Mouse (Mus musculus): ENCODE measurements around the gene Zc3h4. TPM values are rescaled to one million over a fixed set of nuclear protein-coding genes. Genes with fewer than 3 reads are reported as not detected.

Gene Zc3h4
- polyA plus RNA-seq, 1 experiment from 2014 or later, result 17.1 TPM

- Histone ChIP-seq H3K4me2 (no peak overlapping the region), H3K27me3 (no peaks in the 10 kb centered on the region), H3K36me3 (peaks cover 75% of the 10 kb centered on the region), H3K4me3 (replicated peaks) (no peak overlapping the region), H3K27ac (no peak overlapping the region), H3K4me1 (peaks cover 31% of the 10 kb centered on the region), H3K9ac (no peak overlapping the region), H3K9me3 (replicated peaks) (no peaks in the 10 kb centered on the region)
- WGBS, result 89% methylated on average over 5 of the region's 5 CpGs
- no peak for ATAC-seq (replicated peaks; ENCODE audit: low FRiP score)
Observed at GRCm38 (mm10) chr7:16418713-16419112, 18.0 kb downstream of the Zc3h4 start.

DNA sequence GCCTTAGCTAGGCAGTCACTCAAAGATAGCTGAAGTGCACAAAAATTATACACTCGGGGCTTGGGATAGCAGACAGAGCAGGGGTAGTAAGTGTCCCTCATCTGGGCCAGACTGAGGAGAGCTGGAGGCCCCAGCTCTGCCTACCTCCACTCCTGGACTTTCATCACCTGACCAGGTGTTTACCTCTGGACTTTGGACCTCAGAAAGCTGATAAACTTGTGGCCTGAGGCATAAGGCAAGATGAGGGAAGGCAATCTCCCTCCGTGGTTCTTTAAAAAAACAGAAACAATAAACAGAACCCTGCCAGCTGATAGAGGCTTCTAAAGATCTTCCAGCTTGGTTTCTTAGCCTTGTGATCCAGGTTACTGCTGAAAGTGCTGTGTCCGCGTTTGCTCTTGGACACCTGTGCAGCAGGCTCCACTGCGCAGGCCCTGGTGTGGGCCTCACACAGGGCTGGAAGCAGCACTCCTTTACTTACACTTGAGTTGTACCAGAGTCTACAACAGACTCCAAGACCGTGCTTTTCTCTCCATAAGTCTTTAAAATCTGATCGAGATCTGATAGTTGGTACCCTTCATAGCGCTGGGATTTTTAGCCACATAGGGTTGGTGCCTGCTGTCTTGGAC lies 19.9 kb downstream of the Zc3h4 start:
- peaks cover 19% of the 10 kb centered on the region for H3K4me1 ChIP-seq
- H3K4me2 ChIP-seq, result no peak overlapping the region
- H3K4me3 ChIP-seq (replicated peaks), result no peak overlapping the region
- H3K36me3 ChIP-seq, result peaks cover 94% of the 10 kb centered on the region
- WGBS, result 91% methylated on average over 8 of the region's 8 CpGs
- H3K9ac ChIP-seq, result no peak overlapping the region
- no peaks in the 10 kb centered on the region for H3K9me3 ChIP-seq (replicated peaks)
- no peak overlapping the region for H3K27ac ChIP-seq
- ATAC-seq (replicated peaks; ENCODE audit: low FRiP score), result no peak
- H3K27me3 ChIP-seq, result no peaks in the 10 kb centered on the region

GRCm38 (mm10) chr7:16422222-16422856 lies 21.6 kb downstream of the Zc3h4 start:
- ATAC-seq (replicated peaks; ENCODE audit: low FRiP score), result no peak
- WGBS, result 83% methylated on average over 18 of the region's 18 CpGs
- peaks cover 99% of the 10 kb centered on the region for H3K36me3 ChIP-seq

DNA sequence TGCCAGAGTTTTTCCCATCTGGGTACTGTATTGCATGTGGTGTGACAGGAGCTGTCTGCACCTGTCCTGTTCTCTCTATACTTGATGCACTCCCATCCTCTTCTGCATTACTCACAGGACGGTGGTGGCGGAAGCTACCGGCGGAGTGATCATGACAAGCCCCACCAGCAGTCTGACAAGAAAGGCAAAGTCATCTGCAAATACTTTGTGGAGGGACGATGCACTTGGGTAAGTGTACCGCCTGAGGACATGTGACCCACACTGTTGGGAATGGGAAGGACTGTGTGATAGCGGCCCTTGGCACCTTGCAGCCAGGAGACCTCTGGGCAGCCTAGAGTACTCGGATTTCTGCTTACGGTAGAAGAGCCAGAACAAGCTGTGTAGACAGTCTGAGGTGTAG lies 23.0 kb downstream of the Zc3h4 start:
- 91% methylated on average over 9 of the region's 9 CpGs for WGBS
- ATAC-seq (replicated peaks; ENCODE audit: low FRiP score), result no peak

More at GRCm38 (mm10) chr7:16422222-16422856, 21.6 kb downstream of the Zc3h4 start:
- H3K9ac ChIP-seq, result no peak overlapping the region
- H3K9me3 ChIP-seq (replicated peaks), result no peaks in the 10 kb centered on the region
- H3K27me3 ChIP-seq, result no peaks in the 10 kb centered on the region
- H3K4me2 ChIP-seq, result no peak overlapping the region
- peaks cover 3% of the 10 kb centered on the region for H3K4me1 ChIP-seq
- no peak overlapping the region for H3K27ac ChIP-seq
- no peak overlapping the region for H3K4me3 ChIP-seq (replicated peaks)

DNA sequence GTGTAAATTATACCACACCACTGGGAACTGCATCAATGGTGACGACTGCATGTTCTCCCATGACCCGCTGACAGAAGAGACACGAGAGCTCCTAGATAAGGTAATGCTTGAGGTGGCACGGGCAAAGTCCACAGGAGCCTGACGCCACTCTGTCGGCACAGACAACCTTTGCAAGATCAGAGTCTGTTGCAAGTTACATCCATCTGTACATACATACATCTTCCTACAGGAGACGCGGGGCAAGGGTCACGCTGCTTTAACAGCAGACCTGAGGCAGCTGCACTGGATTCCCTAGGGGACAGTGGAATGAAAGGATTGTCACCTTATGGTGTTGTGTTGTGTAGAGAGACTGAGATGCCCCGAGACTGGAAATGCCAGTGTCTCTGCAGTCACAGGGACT lies 25.0 kb downstream of the Zc3h4 start:
- no peak overlapping the region for H3K9ac ChIP-seq
- WGBS, result 87% methylated on average over 10 of the region's 10 CpGs
- H3K9me3 ChIP-seq (replicated peaks), result no peaks in the 10 kb centered on the region
- no peaks in the 10 kb centered on the region for H3K27me3 ChIP-seq
- H3K4me3 ChIP-seq (replicated peaks), result no peak overlapping the region
- H3K27ac ChIP-seq, result no peak overlapping the region
- no peak overlapping the region for H3K4me2 ChIP-seq
- 0 out of 2 replicates have a peak, but pooled peaks have one; percentile 9 for ATAC-seq (replicated peaks; ENCODE audit: low FRiP score)
- H3K4me1 ChIP-seq, result no peaks in the 10 kb centered on the region
- peaks cover 99% of the 10 kb centered on the region for H3K36me3 ChIP-seq

More for the DNA sequence above, 23.0 kb downstream of the Zc3h4 start:
- Histone ChIP-seq H3K27ac (no peak overlapping the region), H3K9ac (no peak overlapping the region), H3K4me2 (no peak overlapping the region), H3K4me3 (replicated peaks) (no peak overlapping the region), H3K4me1 (no peaks in the 10 kb centered on the region), H3K27me3 (no peaks in the 10 kb centered on the region), H3K36me3 (peaks cover 99% of the 10 kb centered on the region), H3K9me3 (replicated peaks) (no peaks in the 10 kb centered on the region)

- no peak overlapping the region for H3K9ac ChIP-seq
- H3K4me2 ChIP-seq, result no peak overlapping the region
- peaks cover 99% of the 10 kb centered on the region for H3K36me3 ChIP-seq
- 57% methylated on average over 4 of the region's 4 CpGs for WGBS
- peak; percentile 90 for ATAC-seq (replicated peaks; ENCODE audit: low FRiP score)
- H3K27ac ChIP-seq, result no peak overlapping the region
- no peaks in the 10 kb centered on the region for H3K27me3 ChIP-seq
- no peaks in the 10 kb centered on the region for H3K4me1 ChIP-seq
- H3K9me3 ChIP-seq (replicated peaks), result no peaks in the 10 kb centered on the region
- H3K4me3 ChIP-seq (replicated peaks), result no peak overlapping the region
Observed at GRCm38 (mm10) chr7:16426129-16426729, 25.5 kb downstream of the Zc3h4 start.

- Histone ChIP-seq H3K36me3 (peaks cover 85% of the 10 kb centered on the region), H3K4me2 (no peak overlapping the region), H3K27me3 (no peaks in the 10 kb centered on the region), H3K9me3 (replicated peaks) (no peaks in the 10 kb centered on the region), H3K9ac (no peak overlapping the region), H3K27ac (no peak overlapping the region), H3K4me3 (replicated peaks) (no peak overlapping the region), H3K4me1 (no peaks in the 10 kb centered on the region)
- no peak for ATAC-seq (replicated peaks; ENCODE audit: low FRiP score)
- 87% methylated on average over 3 of the region's 3 CpGs for WGBS
Observed at GRCm38 (mm10) chr7:16433352-16433971, 32.8 kb downstream of the Zc3h4 start.

DNA sequence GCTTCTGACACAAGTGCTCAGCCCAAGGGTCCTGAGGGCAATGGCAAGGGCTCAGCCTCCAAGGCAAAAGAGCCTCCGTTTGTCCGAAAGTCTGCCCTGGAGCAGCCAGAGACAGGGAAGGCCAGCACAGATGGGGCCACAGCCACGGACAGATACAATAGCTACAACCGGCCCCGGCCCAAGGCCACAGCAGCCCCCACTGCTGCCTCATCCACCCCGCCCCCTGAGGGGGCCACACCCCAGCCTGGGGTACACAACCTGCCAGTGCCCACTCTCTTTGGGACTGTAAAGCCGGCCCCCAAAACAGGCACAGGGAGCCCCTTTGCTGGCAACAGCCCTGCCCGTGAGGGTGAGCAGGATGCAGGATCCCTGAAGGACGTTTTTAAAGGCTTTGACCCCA lies 34.4 kb downstream of the Zc3h4 start:
- Histone ChIP-seq H3K27ac (no peak overlapping the region), H3K4me3 (replicated peaks) (no peak overlapping the region), H3K9me3 (replicated peaks) (no peaks in the 10 kb centered on the region), H3K9ac (no peak overlapping the region), H3K36me3 (peaks cover 69% of the 10 kb centered on the region), H3K27me3 (no peaks in the 10 kb centered on the region), H3K4me2 (no peak overlapping the region), H3K4me1 (no peaks in the 10 kb centered on the region)
- ATAC-seq (replicated peaks; ENCODE audit: low FRiP score), result no peak
- WGBS, result 84% methylated on average over 8 of the region's 9 CpGs

DNA sequence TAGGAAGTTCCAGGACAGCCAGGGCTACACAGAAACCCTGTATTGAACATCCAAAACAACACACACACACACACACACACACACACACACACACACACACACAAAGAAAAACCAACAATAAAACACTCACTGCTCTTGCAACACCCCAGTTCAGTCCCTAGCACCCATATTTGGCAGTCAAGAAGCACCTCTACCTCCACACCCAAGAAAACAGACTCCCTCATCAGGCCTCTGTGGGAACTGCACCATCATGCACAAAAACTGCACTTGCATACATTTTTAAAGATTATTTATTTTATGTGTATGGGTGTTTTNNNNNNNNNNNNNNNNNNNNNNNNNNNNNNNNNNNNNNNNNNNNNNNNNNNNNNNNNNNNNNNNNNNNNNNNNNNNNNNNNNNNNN lies 40.5 kb downstream of the Zc3h4 start:
- no peaks in the 10 kb centered on the region for H3K9me3 ChIP-seq (replicated peaks)
- H3K4me2 ChIP-seq, result no peak overlapping the region
- no peaks in the 10 kb centered on the region for H3K27me3 ChIP-seq
- H3K4me1 ChIP-seq, result 0 out of 2 replicates have a peak, but pooled peaks cover 3% of the 10 kb centered on the region
- peaks cover 7% of the 10 kb centered on the region for H3K36me3 ChIP-seq
- H3K27ac ChIP-seq, result no peak overlapping the region
- H3K4me3 ChIP-seq (replicated peaks), result no peak overlapping the region
- H3K9ac ChIP-seq, result no peak overlapping the region
- no peak for ATAC-seq (replicated peaks; ENCODE audit: low FRiP score)

DNA sequence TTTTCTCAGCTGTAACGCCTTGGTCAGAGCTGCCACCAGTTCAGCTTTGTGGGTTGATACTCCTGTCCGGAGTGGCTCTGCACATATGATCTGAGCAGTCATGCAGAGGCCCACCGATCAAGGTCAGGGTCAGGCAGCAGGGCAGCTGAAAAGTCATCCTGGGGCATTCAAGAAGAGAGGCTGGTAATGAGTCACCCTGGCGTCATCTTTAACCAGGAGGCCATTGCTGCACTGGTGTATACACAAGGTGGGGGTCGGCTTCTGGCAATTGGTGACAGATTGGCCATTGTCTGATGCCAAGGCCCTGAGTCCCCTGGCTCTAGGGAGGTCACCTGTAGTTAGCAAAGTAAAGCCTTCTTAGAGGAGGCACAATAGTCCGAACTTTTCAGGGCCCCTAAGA lies 50.9 kb downstream of the Zc3h4 start:
- Histone ChIP-seq H3K9me3 (replicated peaks) (no peaks in the 10 kb centered on the region), H3K27me3 (no peaks in the 10 kb centered on the region), H3K4me1 (peaks cover 14% of the 10 kb centered on the region), H3K36me3 (no peaks in the 10 kb centered on the region), H3K27ac (no peak overlapping the region), H3K9ac (no peak overlapping the region), H3K4me3 (replicated peaks) (no peak overlapping the region), H3K4me2 (no peak overlapping the region)
- no peak for ATAC-seq (replicated peaks; ENCODE audit: low FRiP score)
- WGBS, result 76% methylated on average over 6 of the region's 6 CpGs

GRCm38 (mm10) chr7:16452587-16453073 lies 51.9 kb downstream of the Zc3h4 start, which contains the start of gene Tmem160:
Gene Tmem160 (plus strand): TSS chr7:16452779.
- no peaks in the 10 kb centered on the region for H3K9me3 ChIP-seq (replicated peaks)
- H3K4me1 ChIP-seq, result peaks cover 14% of the 10 kb centered on the region
- peak within 1 kb of the TSS; percentile 45 for H3K27ac ChIP-seq
- WGBS, result under 1% methylated on average over 28 of the region's 30 CpGs
- peak within 1 kb of the TSS; percentile 93 for H3K4me2 ChIP-seq
- H3K27me3 ChIP-seq, result no peaks in the 10 kb centered on the region
- H3K36me3 ChIP-seq, result no peaks in the 10 kb centered on the region
- H3K9ac ChIP-seq, result peak within 1 kb of the TSS; percentile 62
- H3K4me3 ChIP-seq (replicated peaks), result peak within 1 kb of the TSS; percentile 84
- ATAC-seq (replicated peaks; ENCODE audit: low FRiP score), result peak; percentile 99
